Mouse (Mus musculus): ENCODE data around the gene Galnt17.

Gene Galnt17

DNA sequence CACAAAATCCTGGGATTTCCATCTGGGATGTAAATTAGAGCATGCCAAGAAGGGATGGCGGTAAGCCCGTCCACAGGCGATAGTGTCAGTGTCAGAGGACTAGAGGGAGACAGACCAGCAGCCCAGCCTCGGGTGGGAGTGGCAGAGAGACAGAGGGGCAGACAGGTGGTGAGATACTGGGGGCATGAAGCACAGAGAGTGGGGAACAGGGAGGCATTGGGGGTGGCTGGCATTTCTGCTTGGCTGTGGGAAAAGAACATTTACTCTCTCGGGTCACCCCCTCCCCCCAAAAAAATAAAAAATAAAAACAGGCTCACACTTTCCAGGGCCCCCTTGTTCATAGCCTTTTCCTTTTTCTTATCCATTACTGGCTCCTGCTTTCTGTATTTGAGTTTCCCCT, 287.4 kb downstream of the Galnt17 start:
- no peak for DNase-seq (ENCODE audit: low spot score)

DNA sequence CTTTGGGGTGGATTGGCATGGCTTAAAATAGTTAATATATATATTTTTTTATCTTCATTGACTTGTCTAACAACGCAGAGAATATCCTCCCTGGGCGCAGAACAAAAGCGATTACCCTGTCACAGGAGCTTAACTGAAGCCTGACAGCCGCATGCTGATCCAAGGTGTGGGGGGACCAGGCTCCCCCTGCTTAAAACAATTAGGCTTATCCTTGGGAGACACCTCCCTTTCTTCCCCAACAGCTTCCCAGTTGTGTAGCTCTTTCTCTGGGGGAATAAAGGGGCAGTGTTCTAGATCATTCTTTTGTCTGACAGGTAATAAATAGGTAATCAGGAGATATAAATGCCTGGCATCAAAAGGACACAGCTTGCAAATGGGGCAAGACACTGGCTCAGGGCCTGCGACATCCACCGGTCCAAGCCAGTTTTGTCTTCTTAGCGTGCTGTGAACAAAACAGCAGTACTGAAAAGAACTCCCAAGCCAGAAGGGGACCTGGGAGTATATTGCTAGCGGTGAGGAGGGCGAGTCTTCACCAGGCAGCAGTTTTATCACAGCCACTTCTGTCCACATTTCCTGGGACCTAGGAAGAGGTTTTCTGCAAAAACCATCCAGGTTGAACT, 288.8 kb downstream of the Galnt17 start:
- DNase-seq (ENCODE audit: low spot score), result no peak

DNA sequence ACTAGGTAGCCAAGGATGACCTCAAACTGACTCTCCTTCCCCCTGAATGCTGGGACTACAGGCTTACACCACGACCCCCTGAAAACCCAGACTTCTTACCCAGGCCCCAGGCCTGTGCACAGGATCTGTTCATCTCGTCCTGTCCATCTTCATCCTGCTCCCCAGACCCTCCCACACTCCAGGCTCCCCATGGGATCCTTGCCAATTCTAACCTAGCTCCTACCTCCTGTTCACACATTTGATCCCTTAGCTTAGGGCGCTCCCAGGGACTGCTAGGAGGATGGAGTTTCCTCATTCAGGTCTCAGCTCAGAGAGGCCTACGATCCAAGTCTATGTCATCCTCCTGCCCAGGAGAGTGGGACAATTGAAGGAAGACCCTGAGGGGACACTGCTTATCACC, 292.2 kb downstream of the Galnt17 start:
- no peak for DNase-seq (ENCODE audit: low spot score)

DNA sequence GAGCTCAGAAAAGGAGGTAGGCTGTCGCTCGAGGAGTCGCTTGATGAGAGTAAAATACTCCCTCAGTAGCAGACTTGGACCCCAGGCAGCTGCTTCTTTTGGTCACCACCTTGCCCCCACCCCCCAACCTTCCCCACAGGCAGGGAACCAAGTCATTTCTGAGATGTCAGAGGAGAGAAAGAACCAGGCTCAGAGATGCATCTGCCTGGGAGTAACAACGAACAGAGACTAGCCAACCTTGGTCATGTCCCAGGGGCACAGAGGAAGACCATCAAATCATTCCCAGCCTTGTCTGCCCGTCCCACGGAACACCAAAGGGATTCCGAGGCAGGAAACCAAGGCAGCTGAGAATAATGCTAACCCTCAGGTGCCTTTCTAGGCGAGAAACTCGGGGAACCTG, 293.0 kb downstream of the Galnt17 start:
- DNase-seq (ENCODE audit: low spot score), result no peak

DNA sequence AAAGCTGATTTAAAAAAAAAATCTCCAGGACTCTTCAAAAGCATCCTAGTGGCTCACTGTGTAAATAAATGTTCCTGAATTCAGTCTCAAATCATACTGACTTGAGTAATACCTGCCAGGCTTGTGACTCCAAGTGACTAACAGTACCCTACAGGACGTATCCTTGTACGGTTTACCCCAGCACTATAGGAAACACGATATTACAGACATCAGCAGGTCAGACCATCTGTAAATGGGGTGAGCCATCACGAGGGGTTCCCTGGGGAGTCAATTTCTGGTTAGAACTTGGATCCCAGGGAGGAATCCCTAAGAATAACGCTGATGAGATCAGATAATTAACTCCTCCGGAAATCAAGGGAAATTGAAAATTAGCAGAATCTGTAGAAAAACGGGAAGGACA, 294.5 kb downstream of the Galnt17 start:
- DNase-seq (ENCODE audit: low spot score), result no peak

DNA sequence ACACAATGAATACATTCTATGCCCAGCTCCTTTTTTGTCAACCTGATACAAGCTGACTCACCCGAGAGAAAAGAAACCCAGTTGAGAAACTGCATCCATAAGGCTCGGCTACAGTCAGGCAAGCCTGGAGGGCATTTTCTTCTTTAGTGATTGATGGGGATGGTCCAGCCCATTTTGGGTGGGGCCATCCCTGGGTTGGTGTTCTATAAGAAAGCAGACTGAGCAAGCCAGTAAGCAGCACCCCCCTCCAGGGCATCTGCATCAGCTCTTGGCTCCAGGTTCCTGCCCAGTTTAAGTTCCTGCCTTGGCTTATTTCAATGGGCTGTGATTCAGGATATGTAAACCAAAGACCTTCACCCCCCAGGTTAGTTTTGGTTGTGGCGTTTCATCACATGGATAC, 295.2 kb downstream of the Galnt17 start:
- DNase-seq (ENCODE audit: low spot score), result no peak

DNA sequence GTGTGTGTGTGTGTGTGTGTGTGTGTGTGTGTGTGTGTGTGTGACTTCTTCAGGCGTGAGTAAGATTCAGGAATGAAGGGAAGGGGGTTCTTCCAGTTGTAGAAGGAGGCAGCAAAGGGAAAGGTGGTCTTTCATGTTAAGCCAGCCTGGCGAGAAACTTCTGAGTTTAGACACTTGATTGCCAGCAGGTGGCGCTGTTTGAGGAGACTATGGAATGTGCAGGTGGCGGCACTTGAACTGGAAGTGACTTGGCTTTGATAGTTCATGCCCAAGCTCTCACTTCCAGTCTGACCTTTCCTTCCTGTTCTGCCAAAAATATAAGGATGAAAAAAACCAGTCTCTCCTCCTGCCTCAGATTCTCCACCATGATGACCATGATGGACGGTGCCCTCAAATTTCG, 298.8 kb downstream of the Galnt17 start:
- no peak for DNase-seq (ENCODE audit: low spot score)

DNA sequence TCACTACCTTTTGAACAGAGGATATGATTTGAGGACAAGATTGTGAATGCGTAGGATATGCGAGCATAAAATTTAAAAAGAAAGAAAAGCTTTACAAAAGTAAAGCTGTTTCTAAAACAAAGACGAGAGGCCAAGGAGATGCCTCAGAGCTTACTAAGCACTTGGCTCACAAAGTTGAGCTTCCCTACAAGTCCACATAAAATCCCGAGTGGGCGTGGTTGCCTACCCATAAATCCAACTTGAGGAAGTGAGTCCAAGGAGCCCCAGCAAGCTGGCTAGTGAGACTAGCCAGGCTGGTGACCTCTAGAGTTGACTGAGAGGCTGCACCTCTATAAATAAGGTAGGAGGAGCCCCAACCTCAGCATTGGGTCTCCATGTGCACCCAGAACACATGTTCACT, 299.8 kb downstream of the Galnt17 start:
- no peak for DNase-seq (ENCODE audit: low spot score)

DNA sequence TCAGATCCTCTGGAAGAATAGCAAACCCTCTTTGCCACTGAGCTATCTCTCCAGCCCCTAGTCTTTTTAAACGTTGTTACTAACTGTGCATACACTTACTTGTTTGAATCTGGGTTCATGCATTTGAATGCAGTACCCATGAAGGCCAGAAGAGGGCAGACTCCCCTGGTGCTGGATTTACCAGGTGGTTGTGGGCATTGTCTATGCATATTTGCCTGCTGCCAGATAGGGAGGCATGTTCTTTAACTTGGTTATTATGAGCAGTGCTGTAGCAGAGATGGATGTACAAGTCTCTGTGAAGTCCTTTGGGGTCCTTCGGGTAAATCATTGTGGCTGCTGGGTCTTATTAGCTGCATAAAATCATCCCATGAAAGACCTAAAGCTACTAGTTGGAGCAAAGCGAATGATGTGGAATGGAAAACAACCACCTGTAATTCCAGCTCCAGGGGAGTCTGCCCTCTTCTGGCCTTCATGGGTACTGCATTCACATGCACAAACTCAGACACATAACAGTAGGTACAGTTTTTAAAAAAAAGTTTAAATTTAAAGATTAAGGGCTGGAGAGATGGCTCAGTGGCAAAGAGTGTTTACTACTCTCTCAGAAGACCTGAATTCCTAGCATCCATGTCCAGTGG, 300.3 kb downstream of the Galnt17 start:
- no peak for DNase-seq (ENCODE audit: low spot score)

DNA sequence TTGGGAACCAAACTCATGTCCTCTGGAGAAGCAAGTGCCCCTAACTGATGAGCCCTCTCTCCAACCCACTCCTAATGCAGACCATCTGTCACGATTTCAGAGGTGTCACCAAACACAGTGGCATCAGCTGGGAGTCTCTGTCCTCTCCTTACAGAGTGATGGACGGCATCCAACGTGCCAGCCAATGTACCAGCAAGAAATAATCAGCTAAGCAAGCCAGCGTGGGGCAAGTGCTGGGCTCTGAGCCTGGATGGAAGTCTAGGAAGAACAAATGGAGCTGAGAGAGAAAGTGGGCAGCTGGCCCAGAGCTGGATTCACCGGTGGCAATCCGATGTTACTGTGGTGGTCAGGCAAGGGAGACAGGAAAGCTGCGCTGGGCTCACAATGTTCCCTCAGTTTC, 301.1 kb downstream of the Galnt17 start:
- DNase-seq (ENCODE audit: low spot score), result peak; percentile 52

DNA sequence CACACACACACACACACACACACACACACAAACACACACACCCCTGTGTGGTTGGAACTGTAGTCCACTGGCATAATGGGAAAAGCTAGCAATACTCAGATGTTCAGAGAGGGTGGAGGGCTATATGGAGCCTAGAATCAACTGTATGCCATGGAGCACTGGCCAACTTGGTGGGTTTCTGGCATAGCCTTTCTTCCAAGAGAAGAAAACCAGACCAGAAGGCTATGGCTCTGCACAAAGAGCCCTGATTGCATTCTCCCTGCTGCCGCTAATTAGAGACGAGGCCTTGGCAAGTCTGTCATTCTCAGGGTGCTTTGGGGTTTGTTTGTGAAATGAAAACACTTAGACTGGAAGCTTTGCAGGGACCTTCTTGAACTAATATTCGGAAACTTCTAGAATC, 301.8 kb downstream of the Galnt17 start:
- no peak for DNase-seq (ENCODE audit: low spot score)

DNA sequence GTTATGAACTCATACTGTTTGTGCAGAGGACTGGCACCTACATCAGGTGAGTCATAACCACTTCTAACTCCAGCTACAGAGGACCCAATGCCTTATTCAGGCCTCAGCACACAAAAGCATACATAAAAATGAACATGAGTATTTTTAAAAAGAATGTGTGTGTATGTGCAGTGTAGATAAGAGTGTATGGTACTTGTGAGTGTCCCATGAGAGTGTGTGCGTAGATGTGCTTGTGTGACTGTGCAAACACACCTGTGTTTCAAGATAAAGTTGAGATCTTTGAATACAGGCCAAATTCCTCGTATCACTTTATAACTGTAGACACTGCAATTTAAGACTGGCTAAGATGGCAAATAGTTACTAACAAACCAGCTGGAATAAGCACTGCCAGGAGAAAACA, 307.7 kb downstream of the Galnt17 start:
- DNase-seq (ENCODE audit: low spot score), result no peak

DNA sequence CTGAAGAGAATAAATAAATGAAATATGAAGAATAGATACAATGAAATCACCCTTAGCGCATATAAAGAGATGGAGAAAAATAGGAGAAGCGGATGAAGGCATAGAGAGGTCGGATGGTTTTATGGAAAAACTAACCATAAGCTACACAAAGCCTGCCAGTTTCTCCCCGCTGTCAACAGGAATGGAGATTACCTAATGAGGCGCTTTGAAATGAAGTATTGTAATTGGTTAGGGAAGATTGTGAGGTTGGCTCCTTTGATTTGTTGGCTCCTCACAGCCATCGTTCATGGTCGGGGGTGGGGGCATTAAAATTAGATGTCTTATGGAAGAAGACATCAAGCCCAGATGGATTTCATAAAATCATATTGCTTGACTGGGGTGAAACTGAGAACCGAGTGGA, 329.0 kb downstream of the Galnt17 start:
- no peak for DNase-seq (ENCODE audit: low spot score)

DNA sequence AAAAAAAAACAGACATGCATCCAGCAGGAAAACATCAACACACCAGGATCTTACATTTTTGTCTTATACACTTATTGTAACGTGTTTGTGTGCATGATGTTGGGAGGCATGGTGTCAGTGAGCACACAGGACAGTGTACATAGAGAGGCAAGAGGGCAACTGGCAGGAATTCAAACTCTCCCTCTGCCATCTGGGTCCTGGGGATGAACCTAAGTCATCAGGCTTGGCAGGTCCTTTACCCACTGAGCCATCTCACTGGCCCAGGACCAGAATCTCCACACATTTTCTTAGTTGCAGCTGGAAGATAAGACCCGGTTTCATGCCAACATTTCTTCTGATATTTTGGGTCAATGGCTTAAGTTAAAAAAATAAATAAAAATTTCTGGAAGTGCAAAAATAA, 329.4 kb downstream of the Galnt17 start:
- no peak for DNase-seq (ENCODE audit: low spot score)

DNA sequence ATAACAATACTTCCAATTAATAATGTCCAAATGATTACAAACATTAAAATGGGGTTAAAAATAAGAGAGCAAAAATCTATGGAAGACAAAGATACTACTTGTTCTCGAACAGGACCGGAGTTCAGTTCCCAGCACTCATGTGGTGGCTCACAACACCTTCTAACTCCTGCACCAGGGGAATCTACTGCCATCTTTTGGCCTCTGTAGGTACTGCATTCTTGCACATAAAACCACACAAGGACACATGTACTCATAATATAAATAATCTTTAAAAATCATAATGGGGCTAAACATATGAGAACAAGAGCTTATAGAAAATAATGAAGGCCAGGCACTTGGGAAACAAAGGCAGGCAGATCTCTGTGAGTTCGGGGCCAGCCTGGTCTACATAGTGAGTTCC, 330.3 kb downstream of the Galnt17 start:
- DNase-seq (ENCODE audit: low spot score), result no peak

DNA sequence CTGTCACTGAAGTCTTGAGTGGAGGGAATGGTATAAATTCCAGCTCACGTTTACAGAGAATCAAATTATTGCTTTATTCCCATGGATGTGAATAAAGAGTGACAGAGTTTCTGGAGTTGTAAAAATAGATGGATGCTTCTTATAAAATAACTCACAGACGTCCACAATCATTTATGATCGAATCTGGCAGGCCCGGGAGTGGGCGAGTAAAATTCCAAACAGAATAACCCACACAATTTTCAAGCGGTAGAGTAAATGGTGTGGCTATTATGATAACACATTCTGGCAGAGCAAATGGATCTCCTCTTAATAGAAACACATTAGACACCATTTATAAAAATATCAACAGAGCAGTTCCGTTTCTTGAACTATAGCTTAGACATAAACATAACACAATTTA, 355.9 kb downstream of the Galnt17 start:
- no peak for DNase-seq (ENCODE audit: low spot score)

DNA sequence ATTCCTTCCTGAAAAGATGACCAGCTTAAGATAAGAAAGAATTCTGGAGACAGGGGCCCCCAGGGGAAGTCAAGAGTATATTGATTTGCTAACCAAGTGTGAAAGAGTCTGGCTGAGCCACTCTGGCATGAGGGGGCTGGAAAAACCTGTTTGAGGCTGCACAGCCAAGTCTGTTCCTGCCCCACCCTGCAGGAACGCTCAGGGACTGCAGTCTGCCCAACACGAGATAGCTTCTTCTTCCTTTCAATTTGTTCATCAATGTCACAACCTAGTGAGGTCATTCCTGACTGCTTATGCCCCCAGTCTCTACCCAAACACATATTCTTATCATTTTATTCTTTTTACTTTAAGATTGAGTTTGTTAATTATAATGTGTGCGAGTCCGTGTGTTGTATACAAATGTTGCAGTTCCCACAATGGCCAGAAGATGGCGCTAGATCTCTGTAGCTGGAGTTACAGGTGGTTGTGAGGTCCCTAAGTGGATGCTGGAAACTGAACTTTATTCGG, 357.4 kb downstream of the Galnt17 start:
- no peak for DNase-seq (ENCODE audit: low spot score)

DNA sequence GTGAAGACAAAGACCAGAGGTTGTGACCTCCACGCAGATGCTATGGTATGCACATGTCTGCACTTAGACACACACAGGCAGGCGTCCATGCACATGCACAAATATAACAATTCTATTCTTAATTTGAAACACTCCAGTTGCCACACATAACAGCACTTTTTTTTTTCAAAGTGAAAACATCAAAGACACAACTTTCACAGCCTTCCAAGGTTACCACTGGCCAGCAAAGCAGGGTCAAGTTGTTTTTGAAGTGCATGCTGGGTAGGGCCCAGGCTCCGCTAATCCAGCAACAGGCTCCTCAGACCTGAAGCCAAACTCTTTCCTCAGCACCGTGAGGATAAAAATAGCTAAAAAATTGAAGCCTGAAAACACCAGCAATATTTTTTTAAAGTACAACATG, 357.9 kb downstream of the Galnt17 start:
- no peak for DNase-seq (ENCODE audit: low spot score)

DNA sequence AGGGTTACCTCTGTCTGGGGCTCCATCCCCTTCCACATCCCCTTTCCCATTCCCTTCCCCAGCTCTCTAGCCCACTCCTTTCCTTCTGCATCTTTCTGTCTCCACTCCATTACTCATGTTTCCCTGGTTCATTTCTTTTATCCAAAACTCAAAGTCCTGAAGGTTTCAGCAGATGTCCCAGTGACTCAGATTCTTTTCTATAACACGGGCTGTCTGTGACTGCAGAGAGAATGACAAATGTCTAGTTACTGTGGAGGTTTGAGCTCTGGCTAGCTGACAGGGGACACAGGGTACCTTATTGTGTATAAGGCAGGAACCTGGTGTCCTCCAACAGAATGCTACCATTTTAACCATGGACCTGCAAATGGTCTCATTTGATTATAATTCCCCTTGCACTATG, 358.6 kb downstream of the Galnt17 start:
- DNase-seq (ENCODE audit: low spot score), result no peak

DNA sequence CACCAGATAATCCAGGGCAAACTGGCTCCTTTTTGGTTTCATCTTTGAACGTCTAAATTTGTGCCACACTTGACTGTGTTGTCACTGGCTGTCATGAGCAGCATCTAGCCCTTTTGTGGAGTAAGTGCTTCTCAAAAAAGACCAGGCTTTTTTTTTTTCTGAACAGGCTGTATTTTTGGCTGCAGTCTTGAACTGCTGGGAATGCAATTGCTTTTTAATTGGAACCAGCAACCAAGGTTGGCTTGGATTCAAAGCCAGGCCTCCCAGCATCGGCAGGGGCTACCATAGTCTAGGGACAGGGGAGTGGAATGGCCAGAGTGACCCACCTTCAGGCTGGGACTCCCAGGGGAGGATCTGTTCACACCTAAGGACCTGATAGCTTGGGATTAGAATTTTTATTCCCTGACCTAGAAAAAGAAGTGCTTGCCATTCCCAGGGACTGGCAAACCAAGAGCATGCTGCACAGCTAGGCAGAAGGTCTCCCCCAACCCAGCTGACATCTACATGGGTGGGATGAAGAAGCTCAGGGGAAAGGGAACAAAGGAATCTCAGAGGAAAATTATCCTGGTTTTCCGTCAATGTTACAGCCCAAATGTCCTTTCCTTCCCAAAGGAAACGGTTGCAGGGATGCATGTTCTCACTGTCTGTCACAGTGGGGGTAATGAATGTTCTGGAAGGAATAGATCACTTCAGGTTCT, 369.2 kb downstream of the Galnt17 start:
- no peak for DNase-seq (ENCODE audit: low spot score)

DNA sequence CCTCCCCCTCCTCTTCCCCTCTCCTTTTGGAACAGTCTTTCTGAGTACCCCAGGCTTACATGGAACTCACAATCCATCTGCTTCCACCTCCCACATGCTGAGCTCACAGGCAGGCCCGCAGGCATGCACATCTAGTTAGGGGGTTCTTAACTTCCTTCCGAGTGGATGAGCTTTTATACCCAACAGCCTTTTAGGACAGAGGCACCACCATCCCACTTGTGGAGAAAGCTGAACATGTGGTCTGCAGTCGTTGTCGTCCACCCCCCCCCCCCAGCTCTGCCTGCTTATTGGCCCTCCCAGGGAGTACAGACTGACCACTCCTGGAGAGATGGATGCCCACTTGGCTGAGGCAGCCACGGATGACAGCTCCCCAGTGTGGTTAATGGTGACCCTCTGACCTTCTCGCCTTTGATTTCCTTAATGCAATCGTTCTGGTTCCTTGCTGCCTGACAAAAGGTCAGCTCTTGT, 370.0 kb downstream of the Galnt17 start:
- DNase-seq (ENCODE audit: low spot score), result no peak

DNA sequence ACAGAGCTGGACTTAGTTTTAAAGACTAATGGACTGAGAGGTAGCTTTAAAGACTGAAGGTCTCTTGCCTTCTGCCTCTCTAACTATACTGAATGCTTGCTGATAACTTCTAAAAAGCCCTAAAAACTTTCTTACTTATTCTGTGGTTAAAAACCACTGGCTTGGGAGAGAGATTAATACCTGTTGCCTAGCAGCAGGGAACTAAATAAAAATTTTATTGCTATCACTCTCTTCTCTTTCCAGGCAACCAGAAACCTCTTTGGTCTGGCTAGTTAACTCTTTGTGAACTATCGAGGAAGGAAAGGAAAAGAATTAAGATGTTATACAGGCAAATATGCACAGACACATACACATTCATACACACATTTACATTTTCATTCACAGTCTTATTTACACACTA, 377.3 kb downstream of the Galnt17 start:
- no peak for DNase-seq (ENCODE audit: low spot score)

DNA sequence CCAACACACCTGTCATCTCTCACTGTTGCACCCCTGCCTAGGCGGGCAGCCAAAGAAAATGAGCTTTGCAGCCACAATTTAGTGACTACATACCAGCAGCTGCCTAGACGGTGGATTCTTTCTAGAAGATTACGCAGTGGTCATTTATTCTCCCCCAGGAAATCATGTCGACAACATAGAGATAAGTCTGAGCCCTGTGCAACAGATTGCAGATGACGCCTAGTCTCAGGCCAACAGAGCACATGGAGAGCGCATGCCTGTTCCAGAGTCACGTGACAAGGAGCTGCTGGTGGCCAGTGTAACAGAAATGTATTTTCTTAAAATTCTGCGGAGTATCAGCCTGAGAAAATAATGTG, 380.5 kb downstream of the Galnt17 start:
- no peak for DNase-seq (ENCODE audit: low spot score)
